Mouse (Mus musculus) layer of hippocampus, postnatal 14 days (tissue): Measurements from ENCODE around the gene Prrxl1. TPM values are rescaled to one million over a fixed set of nuclear protein-coding genes. Genes with fewer than 3 reads are reported as not detected.
A peak's percentile ranks its signal among the peaks of the same experiment; 100 is the strongest.

Experiments used
- DNase-seq, 2 experiments: peaks; one replicate each; pipeline ENCODE4 v3.0.0; 2021 to 2022; ENCODE audit warnings: low spot score in 2 of 2, mixed read lengths in 1 of 2
- total RNA-seq, 2 experiments: library from RNA; stranded (reverse); gene quantifications; 2 replicates each; pipeline ENCODE4 v1.2.3; 2021

Prrxl1 gene
- total RNA-seq, 2 experiments from 2014 or later: not detected

DNA sequence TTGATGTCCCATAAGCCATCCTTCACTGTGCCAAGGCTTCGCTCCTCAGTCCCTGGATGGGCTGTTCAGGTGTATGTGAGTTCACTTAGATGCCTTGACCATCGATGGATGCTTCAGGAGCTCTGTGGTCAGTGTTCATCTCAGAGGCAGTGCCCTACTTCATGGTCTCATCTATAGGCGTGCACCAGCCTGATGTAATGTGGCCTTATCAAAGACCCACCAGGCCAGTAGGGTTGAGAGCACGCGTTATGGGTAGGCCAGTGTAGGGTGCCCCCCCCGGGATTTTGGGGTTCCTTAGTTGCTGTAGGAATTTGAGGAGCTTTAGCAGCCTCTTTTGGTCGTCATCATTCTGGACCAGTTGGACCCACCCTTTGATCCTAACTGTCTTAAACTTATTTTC is 25.6 kb downstream of the Prrxl1 start:
- no peak for DNase-seq

GRCm38 (mm10) chr14:32627271-32627670 is 28.1 kb downstream of the Prrxl1 start:
- DNase-seq: no peak

GRCm38 (mm10) chr14:32628584-32628983 is 29.4 kb downstream of the Prrxl1 start:
- DNase-seq: peak in 1 of 2 experiments; percentile 13

DNA sequence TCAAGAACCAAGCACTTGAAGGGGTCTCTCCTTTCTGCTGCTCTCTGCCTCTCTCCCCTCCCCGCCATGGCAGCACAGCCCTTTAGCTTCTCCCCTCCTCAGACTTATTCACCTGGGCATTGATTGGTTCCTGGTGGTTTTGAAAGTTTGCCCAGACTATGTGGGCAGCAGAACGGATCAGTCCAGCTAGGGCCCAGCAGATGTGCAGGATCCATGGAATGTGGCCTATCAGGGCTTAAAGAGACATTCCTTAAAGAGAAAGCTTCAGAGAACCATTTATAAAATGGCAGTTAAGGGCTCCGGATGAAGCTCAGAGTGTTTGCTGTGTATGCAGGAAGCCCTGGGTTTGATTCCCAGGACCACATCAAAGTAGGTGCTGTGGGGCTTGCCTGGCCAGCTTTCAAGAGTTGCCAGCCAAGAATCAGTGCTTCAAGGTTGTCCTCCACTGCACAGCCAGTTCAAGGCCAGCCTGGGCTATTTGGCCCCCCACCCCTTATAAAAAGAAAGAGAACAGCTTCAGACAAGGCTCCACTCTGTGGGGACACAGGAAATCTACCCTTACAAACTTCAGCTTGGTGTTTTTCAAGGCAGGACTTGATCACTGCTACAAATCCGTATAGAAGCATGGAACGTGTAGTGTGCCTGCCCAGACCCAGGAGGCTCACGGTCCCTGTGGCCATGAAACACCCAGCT is 33.8 kb downstream of the Prrxl1 start:
- DNase-seq: no peak

DNA sequence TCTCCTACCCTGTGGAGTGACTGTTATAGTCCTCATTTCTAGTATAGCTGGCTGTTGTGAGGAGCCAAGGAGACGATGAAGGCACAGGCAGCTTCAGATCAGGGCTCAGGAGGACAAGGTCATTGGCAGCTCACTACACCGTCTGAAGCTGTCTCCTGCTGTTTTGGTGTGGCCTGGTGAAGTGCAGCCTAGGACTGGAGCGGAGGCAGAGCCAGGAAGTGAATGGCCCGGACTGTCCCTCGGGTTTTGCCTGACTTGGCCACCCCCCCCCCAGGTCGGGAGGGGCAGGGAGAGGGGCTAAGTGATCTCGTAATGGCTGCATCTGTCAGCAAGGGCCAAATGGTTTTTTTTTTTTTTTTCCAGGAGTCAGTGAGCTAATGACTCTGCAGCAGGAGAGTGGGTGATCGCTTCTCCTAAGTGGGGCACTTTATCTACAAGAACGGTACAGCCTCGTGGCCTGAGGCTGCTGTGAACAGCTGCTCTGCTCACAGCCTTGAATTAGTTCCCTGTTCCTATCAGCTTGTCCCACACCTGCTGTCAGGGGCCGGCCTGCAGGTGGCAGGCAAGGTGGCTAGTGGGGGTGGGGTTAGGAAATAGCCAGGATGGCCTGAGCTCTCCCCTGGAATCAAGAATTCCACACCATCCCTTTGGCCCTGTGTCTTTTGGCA is 34.9 kb downstream of the Prrxl1 start:
- no peak for DNase-seq

DNA sequence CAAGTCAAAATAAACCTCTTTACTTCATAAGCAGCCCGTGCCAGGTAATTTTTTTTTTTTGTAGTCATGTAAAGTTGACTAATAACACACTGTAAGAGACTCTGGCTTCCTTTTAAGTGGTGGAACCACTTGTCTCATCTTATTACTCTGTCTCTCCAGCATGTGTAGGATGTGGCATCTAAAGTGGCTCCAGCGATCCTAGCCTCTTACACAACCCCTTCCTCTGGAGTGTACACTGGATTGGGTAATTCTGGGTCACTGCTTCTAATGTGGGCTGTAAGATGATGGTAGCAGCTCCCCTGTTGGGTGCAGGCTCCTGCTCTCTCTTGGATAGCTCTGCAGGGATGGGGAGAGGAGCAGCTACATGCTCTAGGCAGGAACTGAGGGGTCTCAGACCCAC is 39.3 kb downstream of the Prrxl1 start:
- DNase-seq: no peak

GRCm38 (mm10) chr14:32659781-32660180 is 60.6 kb downstream of the Prrxl1 start:
- no peak for DNase-seq

DNA sequence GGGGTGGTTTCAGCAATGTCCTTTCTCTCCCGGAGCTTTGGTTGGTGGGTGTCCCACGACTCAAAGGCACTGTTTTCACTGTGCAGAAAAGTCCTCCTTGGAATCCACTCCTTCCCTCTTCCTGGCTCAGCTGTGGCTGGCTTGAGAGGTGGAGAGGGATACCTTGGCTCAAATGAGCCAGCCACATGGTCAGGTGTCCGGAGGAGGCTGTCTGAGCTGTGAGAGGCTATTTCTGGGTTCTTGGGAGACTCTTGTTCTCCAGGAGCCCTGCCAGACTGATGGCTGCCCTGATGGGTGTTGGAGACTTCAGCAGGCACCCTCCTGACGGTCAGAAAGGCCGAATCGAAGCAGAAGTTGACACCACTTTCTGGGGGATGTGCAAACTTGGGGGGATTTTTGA is 63.9 kb downstream of the Prrxl1 start:
- DNase-seq: no peak

- DNase-seq: peak in 1 of 2 experiments; percentile 9
These were observed 74.0 kb downstream of the Prrxl1 start for GRCm38 (mm10) chr14:32673178-32673577.

DNA sequence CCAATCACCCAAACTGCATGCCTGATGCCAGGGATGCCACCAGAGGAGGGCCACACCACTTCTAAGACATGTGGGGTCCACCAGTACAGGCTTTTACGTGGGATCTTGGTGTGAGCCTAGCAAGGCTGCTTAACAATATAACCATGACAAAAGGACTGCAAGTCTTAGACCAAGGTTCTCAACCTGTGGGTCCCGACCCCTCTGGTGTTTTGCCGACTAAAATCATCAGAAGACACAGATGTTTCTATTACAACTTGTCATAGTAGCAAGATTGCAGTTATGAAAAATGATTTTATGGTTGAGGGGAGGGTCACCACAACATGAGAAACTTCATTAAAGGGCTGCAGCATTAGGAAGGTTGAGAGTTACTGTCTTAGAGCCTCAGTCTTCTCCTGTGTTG is 79.4 kb downstream of the Prrxl1 start:
- DNase-seq: no peak

- DNase-seq: no peak
These were observed 82.4 kb downstream of the Prrxl1 start for GRCm38 (mm10) chr14:32681603-32682002.

DNA sequence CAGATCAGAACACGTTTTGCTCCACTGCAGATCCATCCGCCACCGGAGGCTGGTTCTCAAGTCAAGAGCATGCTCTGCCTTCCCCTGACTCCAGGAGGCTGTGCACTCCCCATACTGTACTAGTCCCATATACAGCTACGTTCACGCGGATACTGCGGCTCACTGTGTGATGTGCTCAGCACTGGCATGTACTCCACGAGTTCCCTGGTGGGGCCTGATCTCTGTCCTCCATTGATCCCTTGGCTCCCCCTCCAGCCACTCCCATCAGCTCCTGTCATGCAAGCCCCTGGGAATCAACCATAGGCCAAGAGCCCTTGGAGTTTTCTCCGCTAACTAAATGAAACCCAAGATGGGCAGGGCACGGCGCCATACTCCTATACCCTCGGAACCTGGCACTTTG is 83.3 kb downstream of the Prrxl1 start:
- DNase-seq: no peak

DNA sequence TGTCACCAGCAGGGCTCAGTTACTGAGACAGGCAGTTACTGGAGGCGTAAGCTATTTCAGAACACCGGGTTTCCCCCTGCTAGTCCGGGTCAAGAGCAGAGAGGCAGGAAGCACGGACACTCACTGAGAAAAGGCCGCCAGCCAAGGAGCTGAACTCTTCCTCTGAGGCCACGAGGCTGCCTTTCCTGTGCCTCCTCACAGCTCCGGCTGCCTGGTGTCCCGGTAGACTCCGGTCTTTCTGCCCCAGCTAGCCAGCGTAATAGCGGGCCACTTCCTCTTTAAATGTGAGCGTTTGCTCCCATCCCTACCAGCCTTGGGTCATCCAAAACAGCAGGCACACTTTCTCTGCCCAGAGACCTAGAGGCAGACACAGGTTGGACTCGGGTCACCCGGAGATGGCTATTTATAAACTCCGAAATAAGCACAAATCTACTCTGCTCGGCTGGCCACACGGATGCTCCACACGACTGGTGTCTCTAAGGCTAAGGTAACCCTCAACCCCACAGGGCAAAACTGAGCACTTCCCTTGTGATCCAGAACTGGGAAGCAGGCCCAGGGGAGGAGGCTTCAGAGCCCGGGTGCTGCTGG is 84.1 kb downstream of the Prrxl1 start:
- DNase-seq: peak in 1 of 2 experiments; percentile 8

- DNase-seq: peak in 1 of 2 experiments; percentile 10
These were observed 85.0 kb downstream of the Prrxl1 start for GRCm38 (mm10) chr14:32683982-32684734.

- DNase-seq: no peak
These were observed 85.5 kb downstream of the Prrxl1 start for GRCm38 (mm10) chr14:32684735-32685105.

- DNase-seq: no peak
These were observed 86.1 kb downstream of the Prrxl1 start, which contains the start of gene 3425401B19Rik for GRCm38 (mm10) chr14:32685124-32685826. Gene 3425401B19Rik (minus strand): TSS chr14:32685293.

GRCm38 (mm10) chr14:32695906-32696305 is 96.7 kb downstream of the Prrxl1 start:
- no peak for DNase-seq

DNA sequence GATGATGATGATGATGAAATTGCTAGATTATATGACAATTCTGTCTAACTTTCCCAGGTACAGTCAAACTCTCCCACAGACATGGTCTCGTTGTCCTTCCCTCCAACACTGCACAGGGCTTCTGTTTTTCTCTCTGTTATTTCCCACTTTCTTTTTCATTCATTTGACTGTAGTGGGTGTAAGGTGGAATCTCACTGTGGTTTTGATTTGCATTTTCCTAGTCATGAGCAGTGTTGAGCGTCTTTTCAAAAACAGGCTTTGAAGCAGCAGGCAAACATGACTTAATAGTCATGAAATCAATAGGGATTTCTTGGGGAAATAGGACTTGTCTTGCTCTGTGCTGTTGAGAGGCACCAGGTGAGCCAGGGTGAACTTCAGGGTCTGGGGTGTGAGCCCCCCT is 97.1 kb downstream of the Prrxl1 start:
- no peak for DNase-seq

- DNase-seq: no peak
These were observed 98.6 kb downstream of the Prrxl1 start for GRCm38 (mm10) chr14:32697774-32698173.

DNA sequence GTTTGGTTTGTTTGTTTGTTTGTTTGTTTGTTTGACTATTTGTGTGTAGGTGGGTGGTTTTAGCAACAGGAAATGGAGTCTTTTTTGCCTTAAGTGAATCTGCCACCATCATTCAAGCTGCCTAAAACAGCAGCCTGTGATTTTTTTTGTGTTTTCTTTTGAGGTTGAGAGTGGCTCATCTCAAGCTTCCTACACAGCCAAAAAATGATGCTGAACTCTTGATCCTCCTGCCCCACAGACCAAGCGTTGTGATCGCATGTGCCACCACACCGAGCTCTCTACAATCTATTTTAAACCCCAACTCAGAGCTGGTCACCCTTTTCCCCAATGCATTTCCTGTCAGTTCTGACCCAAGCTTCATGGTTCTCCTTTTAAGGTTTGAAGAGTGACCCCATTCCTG is 99.3 kb downstream of the Prrxl1 start:
- DNase-seq: no peak
